Mouse (Mus musculus): Measurements from ENCODE around the gene Cilp.
"Not testable (repeated sequence)": the region's sequence is repeated elsewhere in the genome, so short reads cannot be mapped to it uniquely, and the experiment has no call there.

Gene Cilp

DNA sequence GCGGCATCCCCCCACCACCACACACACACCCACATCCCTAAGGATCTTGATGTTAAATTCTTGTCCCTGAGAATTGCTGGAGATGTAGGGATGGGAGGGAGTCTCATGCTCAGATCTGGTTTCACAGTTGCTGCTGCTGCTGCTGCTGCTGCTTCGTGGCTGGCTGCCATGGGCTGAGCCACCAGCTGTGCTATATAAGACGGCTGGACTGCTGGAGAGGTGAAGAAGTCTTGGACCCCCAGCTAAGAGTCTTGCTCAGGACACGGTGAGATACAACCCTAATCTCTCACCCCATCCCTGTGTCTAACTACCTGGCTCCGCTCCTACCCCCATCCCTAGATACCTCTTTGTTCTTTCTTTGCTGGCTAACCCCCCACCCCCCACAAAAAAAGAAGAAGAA, at the start of gene Cilp:
Gene Cilp (plus strand): TSS at position 222 of the 400 bp plus-strand sequence.
- DNase-seq (ENCODE audit: low read depth in 1 of 2, low spot score in 2 of 2): no peak

DNA sequence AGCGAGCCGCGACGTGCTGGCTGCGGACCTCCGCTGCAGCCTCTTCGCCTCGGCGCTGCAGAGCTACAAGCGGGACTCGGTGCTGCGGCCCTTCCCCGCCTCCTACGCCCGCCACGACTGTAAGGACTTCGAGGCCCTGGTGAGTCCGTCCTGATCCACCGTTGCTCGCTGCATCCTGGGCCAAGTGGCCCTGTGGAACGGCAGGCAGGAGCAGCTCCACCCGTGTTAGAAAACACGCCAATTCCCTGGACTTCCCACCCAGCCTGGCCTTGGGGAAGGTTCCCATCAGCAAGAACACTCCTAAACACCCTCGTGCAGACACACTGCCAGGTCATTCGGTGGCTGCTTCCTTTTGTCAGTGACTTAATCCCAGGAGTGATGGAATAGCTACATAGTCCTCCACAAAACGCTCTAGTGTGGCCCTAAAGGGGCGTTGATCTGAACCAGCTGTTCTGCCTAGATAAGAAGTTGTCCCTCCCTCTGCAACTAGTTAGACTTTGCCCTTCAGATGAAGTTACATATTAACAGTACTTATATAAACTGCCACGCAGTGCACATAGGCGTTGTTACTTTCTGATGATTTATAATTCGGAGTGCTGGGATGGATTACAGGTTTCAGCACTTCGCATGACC, 49.4 kb upstream of the Cilp start:
- no peak for DNase-seq (ENCODE audit: low read depth in 1 of 2, low spot score in 2 of 2)

DNA sequence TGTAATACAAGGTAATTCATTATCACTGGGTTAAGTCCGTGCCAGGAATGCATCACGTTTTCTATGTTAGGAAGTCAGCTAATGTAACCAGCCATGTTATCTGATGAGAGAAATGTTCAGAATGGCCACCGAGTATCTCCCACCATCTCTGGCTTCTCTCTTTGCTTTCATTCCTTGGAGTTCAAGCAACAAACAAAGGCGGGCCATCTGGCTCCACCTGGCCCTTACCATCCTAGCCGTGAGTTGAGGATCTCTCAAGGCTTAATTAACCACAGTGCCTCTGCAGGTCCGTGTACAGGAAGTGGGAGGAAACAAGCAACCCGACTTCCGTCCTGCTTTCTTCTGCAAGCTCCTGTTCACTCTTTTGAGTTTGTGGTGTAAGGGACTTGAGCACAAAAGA, 48.0 kb upstream of the Cilp start:
- DNase-seq (ENCODE audit: low read depth in 1 of 2, low spot score in 2 of 2): no peak

DNA sequence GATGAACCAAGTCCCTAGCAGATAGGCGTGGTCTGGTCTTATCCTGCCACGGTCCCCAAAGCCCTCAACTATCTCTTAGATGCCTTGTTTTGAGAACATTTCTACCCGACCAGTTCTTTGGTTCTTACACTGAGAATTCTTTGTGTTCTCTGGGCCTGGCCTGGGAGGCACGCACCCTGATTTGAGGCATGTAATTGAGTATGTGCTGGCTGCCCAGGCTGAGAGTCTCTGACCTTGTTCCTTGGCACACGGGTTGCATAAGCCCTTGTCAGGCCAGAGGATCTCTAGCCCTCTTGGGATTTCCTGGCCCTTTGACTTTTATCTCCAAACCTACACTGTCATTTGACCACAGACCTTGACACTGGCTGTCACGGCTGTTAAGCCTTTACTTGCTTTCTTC, 47.3 kb upstream of the Cilp start:
- DNase-seq (ENCODE audit: low read depth in 1 of 2, low spot score in 2 of 2): no peak

DNA sequence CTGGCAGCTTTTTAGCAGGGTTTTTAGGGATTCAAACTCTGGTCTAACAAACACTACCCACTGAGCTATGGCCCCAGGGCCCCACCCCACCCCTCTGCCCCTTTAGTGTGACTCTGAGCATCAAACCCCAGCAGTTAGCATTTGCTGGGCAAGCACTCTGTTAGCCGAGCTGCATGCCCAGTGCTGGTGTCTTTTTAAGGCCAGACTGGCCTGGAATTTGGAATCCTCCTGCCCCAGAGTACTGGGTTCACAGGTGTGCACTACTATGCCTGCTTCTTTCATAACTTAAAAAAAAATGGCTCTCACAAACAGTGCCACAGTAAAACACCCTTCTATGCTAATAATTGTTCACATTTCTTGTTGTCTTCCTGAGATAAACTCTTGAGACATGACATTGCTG, 46.1 kb upstream of the Cilp start:
- no peak for DNase-seq (ENCODE audit: low read depth in 1 of 2, low spot score in 2 of 2)

DNA sequence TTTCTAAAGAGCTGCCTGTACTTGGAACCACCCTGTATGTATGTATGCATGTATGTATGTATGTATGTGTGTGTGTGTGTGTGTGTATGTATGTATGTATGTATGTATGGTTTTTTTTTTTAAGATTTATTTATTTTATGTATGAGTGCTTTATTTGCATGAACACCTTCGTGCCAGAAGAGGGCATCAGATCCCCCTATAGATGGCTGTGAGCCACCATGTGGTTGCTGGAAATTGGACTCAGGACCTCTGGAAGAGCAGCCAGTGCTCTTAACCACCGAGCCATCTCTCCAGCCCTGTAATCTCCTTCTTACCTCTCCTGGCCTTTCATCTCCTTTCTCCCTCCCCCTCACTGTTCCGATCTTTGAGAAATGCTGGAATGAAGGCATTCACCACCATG, 44.6 kb upstream of the Cilp start:
- DNase-seq (ENCODE audit: low read depth in 1 of 2, low spot score in 2 of 2): not testable (repeated sequence)

DNA sequence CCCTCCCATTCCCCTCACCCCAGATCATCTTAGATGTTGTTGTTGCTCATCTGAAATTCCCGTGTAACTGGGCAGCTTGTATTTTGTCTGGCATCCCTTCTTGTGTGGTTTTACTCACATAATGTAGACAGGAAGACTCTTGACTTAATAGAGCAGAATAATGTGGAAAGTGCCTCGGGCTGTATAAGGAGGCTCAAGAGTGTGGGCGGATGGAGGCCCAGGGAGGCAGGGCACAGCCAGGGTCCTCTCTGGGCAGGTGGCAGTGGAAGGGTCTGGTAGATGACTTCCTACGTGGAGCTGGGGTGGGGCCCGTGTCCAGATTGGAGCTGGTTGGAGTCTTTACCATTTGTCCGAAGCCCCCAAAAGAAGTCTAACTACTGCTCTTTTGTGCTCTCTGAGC, 41.1 kb upstream of the Cilp start:
- no peak for DNase-seq (ENCODE audit: low read depth in 1 of 2, low spot score in 2 of 2)

DNA sequence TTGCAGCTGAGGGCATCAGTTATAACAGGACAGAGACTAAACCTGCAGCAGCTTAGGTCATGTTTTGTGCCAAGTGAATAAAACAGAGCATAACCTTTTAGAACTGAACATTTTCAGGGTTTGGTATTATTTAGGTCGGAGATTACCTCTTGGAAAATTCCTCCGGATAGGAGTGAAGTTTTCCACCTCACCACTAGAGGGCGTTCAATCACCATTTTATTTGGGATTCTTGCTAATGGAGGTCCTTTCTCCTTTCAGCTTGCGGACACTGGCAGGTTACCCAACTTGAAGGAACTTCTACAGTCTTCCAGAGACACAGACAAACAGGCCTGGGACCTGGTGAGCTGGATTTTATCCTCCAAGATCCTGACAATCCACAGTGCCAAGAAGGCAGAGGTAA, 39.2 kb upstream of the Cilp start:
- DNase-seq (ENCODE audit: low read depth in 1 of 2, low spot score in 2 of 2): no peak

DNA sequence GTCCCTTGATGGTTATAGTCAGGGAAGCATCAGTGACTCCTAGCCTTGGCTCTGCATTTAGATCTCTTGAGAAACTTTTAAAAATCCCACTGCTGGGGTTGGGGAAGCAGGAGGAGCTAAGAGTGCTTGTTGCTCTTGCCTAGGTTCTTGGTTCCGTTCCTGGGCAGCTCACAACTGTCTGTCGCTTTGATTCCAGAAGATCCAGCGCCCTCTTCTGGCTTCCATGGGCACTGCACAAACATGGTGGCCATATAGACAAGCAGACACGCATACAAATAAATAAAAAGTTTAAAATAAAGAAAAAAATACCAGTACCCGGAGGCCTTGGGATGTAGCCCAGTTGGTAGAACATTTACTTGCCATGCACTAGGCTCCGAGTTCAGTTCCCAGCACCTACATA, 34.7 kb upstream of the Cilp start:
- DNase-seq (ENCODE audit: low read depth in 1 of 2, low spot score in 2 of 2): no peak

DNA sequence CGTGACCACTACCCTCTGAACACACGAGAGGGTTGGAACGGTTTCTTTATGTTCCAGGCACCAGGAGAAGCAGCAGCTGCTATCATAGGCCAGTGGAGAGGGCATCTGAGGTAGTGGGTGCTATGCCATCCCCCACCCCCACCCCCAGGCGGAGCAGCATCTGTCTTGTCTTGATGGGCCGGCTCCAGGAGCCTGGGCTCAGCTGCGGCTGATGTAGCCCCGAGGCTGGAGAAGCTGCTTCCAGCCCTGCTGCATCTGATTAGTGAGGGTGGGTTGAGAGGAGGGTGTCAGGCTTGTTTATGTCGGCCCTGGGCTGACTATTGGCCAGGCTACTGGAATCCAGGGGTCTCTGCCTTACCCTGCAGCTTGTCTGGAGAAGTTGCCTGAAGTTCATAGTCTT, 33.7 kb upstream of the Cilp start:
- DNase-seq (ENCODE audit: low read depth in 1 of 2, low spot score in 2 of 2): no peak

DNA sequence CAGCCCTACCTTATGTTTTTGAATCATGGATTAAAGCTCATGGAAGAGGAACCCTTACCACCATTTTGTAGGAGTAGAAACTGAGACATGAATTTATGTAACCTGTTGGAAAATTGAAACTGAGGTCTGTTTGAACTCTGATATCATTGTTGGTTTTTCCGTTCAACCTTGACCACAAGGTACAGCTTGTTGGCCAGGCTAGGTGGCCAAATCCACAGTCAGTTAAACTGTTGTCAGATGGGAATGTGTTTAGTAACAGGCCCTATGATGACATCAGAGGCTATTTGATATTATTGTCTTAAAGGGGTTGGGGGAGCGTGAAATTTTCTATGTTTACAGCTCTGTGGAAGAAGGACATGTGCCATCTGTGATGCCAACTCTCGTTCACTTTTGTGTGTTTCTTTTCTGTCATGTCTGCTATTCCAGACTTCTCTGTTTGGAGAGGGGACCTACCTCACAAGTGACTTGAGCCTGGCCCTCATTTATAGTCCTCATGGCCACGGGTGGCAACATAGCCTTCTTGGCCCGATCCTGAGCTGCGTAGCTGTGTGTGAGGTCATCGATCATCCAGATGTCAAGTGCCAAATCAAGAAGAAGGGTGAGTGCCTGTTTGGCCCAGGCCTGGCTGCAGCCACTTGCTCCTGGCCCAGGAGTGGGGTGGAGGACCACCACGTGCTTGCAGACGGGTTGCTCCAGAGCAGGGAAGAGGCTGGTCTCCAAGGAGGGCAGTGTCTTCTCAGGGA, 31.6 kb upstream of the Cilp start:
- DNase-seq (ENCODE audit: low read depth in 1 of 2, low spot score in 2 of 2): no peak

DNA sequence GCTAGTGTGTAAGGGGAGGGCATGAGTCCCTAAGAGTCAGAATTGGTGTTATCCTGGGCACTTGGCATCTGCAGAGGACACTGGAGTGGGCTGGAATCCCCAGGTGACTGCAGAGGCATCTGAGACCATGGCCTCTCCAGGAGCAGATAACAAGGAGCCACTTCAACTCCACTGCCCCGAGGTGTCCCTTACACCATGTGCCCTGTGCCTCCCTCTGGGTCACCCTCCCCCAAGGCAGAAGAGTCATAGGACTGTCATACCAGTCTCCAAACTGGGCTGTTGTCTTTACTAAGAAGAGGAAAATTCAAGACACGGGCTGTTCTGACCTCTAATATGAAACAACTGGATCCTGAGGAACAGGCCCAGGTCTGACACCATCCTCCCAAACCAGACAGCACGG, 30.2 kb upstream of the Cilp start:
- no peak for DNase-seq (ENCODE audit: low read depth in 1 of 2, low spot score in 2 of 2)

DNA sequence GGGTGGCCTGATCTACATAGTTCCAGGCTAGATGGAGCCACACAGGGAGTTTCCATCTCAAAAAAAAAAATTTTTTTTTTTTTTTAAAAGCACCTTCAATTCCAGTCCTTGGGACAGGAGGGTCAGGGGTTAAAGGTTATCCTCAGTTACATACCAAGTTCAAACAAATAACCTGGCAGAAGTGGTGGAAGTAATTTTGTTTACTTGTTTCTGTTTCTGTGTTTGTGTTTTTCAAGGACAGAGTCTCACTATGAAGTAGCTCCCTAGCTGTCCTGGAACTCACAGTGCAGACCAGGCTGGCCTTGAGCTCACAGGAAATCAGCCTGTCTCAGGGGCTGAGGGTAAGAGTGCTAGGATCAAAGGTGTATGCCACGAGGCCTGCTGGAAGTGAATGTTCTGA, 29.4 kb upstream of the Cilp start:
- DNase-seq (ENCODE audit: low read depth in 1 of 2, low spot score in 2 of 2): no peak

DNA sequence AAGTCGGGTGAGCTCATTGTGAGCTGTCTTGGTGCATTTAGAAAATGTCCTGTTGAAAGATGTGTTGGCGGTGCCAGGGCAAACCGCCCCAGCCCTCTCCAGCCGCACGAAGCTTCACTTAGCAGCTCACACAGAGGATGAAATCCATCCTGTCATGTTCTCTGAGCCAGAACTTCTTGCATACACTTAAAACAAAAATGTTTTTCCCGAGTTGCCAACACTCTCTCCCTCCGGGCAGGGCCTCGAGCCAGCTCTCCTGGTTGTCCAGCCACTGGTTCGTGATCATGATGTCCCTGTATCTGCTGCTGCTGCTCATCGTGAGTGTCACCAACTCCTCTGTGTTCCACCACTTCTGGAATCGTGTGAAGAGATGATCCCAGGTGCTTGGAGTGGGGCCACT, 27.4 kb upstream of the Cilp start:
- DNase-seq (ENCODE audit: low read depth in 1 of 2, low spot score in 2 of 2): no peak

DNA sequence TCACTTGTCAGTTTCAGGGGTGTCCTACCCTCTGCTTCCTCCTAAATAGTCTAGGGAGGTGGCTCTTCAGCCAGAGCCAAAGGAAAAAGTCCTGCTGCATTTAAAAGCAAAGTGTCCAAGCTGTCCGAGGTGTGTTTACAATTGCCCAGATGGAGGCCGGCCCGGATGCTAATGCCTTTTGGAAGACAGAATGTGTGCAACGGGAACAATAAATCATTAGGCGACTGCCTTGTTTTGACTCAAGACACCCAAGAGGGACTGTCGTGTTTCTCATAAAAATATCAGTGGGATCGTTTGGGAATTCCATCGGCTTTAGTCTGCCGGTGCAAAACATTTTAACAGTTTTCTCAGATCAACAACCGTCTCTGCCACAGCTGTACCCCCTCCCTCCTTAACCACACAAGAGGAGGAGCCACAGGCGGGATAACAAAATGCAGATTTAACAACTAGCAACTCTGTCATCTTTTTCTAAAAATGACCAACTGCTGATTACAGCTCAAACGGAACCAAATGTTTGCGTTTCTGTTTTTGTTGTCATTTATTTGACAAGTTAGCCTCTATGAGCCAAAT, 26.7 kb upstream of the Cilp start:
- DNase-seq (ENCODE audit: low read depth in 1 of 2, low spot score in 2 of 2): no peak

DNA sequence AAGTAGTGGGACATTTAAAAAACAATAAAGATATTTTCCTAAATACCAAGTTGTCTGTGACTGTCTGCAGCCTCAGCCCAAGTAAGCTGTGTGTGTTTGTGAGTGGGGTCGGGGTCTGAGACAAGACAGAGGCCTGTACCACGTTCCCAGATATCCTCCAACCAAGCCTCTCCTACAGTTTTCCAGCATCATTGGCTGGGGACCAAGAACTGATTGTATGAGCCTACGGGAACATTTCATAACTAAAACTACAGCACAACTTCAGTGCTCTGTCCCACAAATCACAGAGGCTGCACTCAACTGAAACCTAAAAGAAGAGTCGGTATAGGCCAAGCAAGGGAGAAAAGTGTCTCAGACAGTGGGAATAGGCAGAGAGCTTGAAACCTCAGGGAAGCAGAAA, 25.8 kb upstream of the Cilp start:
- DNase-seq (ENCODE audit: low read depth in 1 of 2, low spot score in 2 of 2): no peak

DNA sequence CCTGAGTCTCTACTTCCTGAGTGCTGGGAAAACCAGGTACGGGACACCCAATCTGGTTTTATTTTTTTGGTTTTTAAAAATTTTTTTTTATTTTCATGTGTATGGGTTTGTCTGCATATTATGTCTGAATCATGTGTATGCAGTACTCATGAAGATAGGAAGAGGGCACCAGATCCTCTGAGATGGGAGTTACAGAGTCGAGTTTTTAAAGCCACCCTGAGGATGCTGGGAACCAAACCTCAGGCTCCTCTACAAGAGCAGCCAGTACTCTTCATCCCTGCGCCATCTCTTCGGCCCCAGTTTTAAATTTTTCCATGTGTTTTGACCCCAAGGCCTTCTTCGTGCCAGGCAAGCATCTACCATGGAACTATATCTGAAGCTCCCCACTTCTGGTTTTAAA, 25.2 kb upstream of the Cilp start:
- no peak for DNase-seq (ENCODE audit: low read depth in 1 of 2, low spot score in 2 of 2)

DNA sequence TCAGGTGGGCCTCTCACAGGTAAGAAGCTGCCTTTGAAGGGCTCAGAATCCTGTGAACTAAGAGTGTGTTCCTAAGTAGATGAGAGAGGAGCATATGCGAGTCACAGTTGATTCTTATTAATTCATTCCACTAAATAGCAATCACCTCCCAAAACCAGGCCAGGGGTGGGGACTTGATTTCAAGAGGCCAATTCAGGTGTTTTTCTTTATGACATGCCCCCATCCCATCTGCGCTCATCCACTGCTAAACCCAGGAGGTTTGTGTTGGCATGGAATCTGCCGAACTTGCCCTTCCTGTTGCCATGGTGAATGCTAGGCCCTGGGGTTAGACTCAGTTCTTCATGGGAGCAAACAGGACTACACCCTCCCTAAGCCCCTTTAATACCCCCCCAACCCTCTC, 24.4 kb upstream of the Cilp start:
- DNase-seq (ENCODE audit: low read depth in 1 of 2, low spot score in 2 of 2): no peak

DNA sequence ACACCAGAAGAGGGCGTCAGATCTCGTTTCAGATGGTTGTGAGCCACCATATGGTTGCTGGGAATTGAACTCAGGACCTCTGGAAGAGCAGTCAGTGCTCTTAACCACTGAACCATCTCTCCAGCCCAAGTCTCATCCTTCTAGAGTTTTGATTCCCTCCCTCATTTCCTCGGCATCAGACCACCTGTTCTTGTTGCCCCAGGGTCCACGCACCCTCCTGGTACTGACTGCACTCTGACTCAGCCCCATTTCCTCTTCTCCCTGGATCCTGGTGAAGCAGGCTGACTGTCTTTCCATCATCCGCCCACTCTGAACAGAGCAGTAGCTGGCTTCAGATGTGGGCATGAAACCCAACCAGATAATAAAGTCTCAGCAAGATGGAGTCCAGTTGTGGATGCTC, 23.0 kb upstream of the Cilp start:
- DNase-seq (ENCODE audit: low read depth in 1 of 2, low spot score in 2 of 2): no peak

DNA sequence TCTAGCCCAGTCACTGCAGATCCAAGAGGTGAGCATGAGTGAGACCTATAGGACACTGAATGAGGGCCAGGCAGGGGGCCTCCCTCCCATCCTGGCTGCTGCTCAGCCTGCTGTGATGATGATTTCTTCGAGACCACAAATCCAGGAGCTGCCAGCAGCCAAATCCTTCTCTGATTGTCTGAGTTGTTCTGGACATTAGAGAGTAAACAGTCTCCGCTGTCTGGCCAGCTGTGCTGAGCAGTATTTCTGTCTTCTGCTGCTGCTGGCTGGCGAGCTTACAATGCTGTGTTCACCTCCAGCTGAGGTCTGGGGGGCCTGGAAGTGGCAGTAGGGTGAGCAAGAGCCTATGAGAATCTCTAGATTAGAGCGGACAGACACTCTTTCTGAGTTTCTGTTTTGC, 21.7 kb upstream of the Cilp start:
- no peak for DNase-seq (ENCODE audit: low read depth in 1 of 2, low spot score in 2 of 2)

DNA sequence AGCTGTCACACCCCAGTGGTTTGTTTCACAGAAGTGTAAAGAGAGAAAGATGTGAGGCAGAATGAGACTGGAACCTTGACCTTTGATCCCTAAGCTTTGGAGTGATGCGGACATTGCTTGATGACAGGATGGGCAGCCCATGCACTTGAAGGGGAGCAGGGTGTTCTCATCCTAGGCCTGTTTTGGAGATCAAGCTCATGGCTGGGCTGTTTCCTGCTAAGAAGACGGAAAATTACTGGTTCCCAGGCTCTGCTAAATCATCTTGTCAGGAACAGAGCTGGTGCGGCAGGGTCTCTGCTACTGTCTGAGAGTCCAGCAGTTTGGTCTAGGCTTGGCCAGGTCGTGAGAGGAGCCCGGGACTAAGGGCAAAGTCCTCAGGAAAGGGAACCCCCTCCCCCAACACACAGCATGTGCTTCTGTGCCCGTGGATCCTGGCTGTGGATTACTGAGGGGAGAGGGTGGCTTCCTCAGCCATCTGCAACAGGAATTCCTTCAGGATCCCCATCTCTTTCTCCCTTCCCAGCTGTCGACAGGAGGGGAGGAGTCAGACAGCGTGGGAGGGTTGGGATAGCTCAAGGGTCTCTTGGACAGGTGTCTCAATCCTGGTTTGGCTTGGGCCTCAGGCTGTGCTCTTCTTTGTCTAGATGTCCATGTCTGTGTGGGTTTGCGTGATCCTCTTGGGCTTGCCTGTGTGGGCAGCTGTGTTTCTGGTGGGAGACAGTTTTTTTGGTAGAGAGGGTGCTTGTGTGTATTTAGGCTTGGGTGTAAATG, 20.8 kb upstream of the Cilp start:
- DNase-seq (ENCODE audit: low read depth in 1 of 2, low spot score in 2 of 2): no peak

Data from monocyte, adult 2 months (primary cell).